Mouse (Mus musculus): ENCODE measurements around the gene Upf3b.

- peak; percentile 74 for TF ChIP-seq CTCF (IDR thresholded peaks at IDR 0.05; ENCODE audit: low read depth)
- no peak for TF ChIP-seq EP300 (optimal IDR thresholded peaks at IDR 0.05)
Measured at GRCm38 (mm10) chrX:37042726-37043125, 67.4 kb downstream of the Upf3b start.
